Mouse (Mus musculus): ENCODE measurements around the gene Eno2. TPM values are rescaled to one million over a fixed set of nuclear protein-coding genes. Genes with fewer than 3 reads are reported as not detected.
A peak's percentile ranks its signal among the peaks of the same experiment; 100 is the strongest.

Eno2 gene
- total RNA-seq, 1 experiment from 2014 or later: 5.6 TPM

GRCm38 (mm10) chr6:124780917-124781316, 11.4 kb upstream of the Eno2 start:
- ATAC-seq (replicated peaks in 1 of 2; ENCODE audit: insufficient read depth in 1 of 2, low FRiP score in 2 of 2, low TSS enrichment in 1 of 2, low read depth in 1 of 2, poor library complexity in 2 of 2, severe bottlenecking in 2 of 2): no peak

- no peak for ATAC-seq (replicated peaks in 1 of 2; ENCODE audit: insufficient read depth in 1 of 2, low FRiP score in 2 of 2, low TSS enrichment in 1 of 2, low read depth in 1 of 2, poor library complexity in 2 of 2, severe bottlenecking in 2 of 2)
Measured at GRCm38 (mm10) chr6:124779984-124780416, 10.5 kb upstream of the Eno2 start.

- peak; percentile 86 to 87 for ATAC-seq (replicated peaks in 1 of 2; ENCODE audit: insufficient read depth in 1 of 2, low FRiP score in 2 of 2, low TSS enrichment in 1 of 2, low read depth in 1 of 2, poor library complexity in 2 of 2, severe bottlenecking in 2 of 2)
Measured at GRCm38 (mm10) chr6:124779222-124779983, 9.9 kb upstream of the Eno2 start, which contains the start of gene Lrrc23. TSS of gene Lrrc23 (minus strand) at chr6:124779727.

GRCm38 (mm10) chr6:124770511-124770910, 1.0 kb upstream of the Eno2 start:
- no peak for ATAC-seq (replicated peaks in 1 of 2; ENCODE audit: insufficient read depth in 1 of 2, low FRiP score in 2 of 2, low TSS enrichment in 1 of 2, low read depth in 1 of 2, poor library complexity in 2 of 2, severe bottlenecking in 2 of 2)

GRCm38 (mm10) chr6:124770013-124770412, 540 bp upstream of the Eno2 start:
- ATAC-seq (replicated peaks in 1 of 2; ENCODE audit: insufficient read depth in 1 of 2, low FRiP score in 2 of 2, low TSS enrichment in 1 of 2, low read depth in 1 of 2, poor library complexity in 2 of 2, severe bottlenecking in 2 of 2): no peak

- peak; percentile 47 to 74 for ATAC-seq (replicated peaks in 1 of 2; ENCODE audit: insufficient read depth in 1 of 2, low FRiP score in 2 of 2, low TSS enrichment in 1 of 2, low read depth in 1 of 2, poor library complexity in 2 of 2, severe bottlenecking in 2 of 2)
Measured at GRCm38 (mm10) chr6:124768704-124769044, 799 bp downstream of the Eno2 start.

GRCm38 (mm10) chr6:124767920-124768703, 1.4 kb downstream of the Eno2 start:
- ATAC-seq (replicated peaks in 1 of 2; ENCODE audit: insufficient read depth in 1 of 2, low FRiP score in 2 of 2, low TSS enrichment in 1 of 2, low read depth in 1 of 2, poor library complexity in 2 of 2, severe bottlenecking in 2 of 2): 0 out of 4 replicates have a peak, but pooled peaks of 1 of the 2 experiments have one; percentile 8

GRCm38 (mm10) chr6:124767536-124767919, 1.9 kb downstream of the Eno2 start:
- ATAC-seq (replicated peaks in 1 of 2; ENCODE audit: insufficient read depth in 1 of 2, low FRiP score in 2 of 2, low TSS enrichment in 1 of 2, low read depth in 1 of 2, poor library complexity in 2 of 2, severe bottlenecking in 2 of 2): no peak

GRCm38 (mm10) chr6:124765951-124766350, 3.5 kb downstream of the Eno2 start:
- no peak for ATAC-seq (replicated peaks in 1 of 2; ENCODE audit: insufficient read depth in 1 of 2, low FRiP score in 2 of 2, low TSS enrichment in 1 of 2, low read depth in 1 of 2, poor library complexity in 2 of 2, severe bottlenecking in 2 of 2)

- peak; percentile 81 to 82 for ATAC-seq (replicated peaks in 1 of 2; ENCODE audit: insufficient read depth in 1 of 2, low FRiP score in 2 of 2, low TSS enrichment in 1 of 2, low read depth in 1 of 2, poor library complexity in 2 of 2, severe bottlenecking in 2 of 2)
Measured at GRCm38 (mm10) chr6:124759259-124759658, 10.2 kb downstream of the Eno2 start.

GRCm38 (mm10) chr6:124758849-124759232, 10.6 kb downstream of the Eno2 start:
- no peak for ATAC-seq (replicated peaks in 1 of 2; ENCODE audit: insufficient read depth in 1 of 2, low FRiP score in 2 of 2, low TSS enrichment in 1 of 2, low read depth in 1 of 2, poor library complexity in 2 of 2, severe bottlenecking in 2 of 2)

GRCm38 (mm10) chr6:124757909-124758848, 11.3 kb downstream of the Eno2 start:
- no peak for ATAC-seq (replicated peaks in 1 of 2; ENCODE audit: insufficient read depth in 1 of 2, low FRiP score in 2 of 2, low TSS enrichment in 1 of 2, low read depth in 1 of 2, poor library complexity in 2 of 2, severe bottlenecking in 2 of 2)

GRCm38 (mm10) chr6:124757351-124757880, 12.1 kb downstream of the Eno2 start:
- ATAC-seq (replicated peaks in 1 of 2; ENCODE audit: insufficient read depth in 1 of 2, low FRiP score in 2 of 2, low TSS enrichment in 1 of 2, low read depth in 1 of 2, poor library complexity in 2 of 2, severe bottlenecking in 2 of 2): no peak

GRCm38 (mm10) chr6:124756652-124757350, 12.7 kb downstream of the Eno2 start:
- ATAC-seq (replicated peaks in 1 of 2; ENCODE audit: insufficient read depth in 1 of 2, low FRiP score in 2 of 2, low TSS enrichment in 1 of 2, low read depth in 1 of 2, poor library complexity in 2 of 2, severe bottlenecking in 2 of 2): peak in 1 of 2 experiments; percentile 31; a peak in 3 of 4 replicates

GRCm38 (mm10) chr6:124755831-124756595, 13.5 kb downstream of the Eno2 start, which contains the start of the genes Gm45234 and Atn1:
TSS of gene Gm45234 (minus strand) at chr6:124756021.
TSS of gene Atn1 (minus strand) at chr6:124756524.
- ATAC-seq (replicated peaks in 1 of 2; ENCODE audit: insufficient read depth in 1 of 2, low FRiP score in 2 of 2, low TSS enrichment in 1 of 2, low read depth in 1 of 2, poor library complexity in 2 of 2, severe bottlenecking in 2 of 2): peak; percentile 43

- ATAC-seq (replicated peaks in 1 of 2; ENCODE audit: insufficient read depth in 1 of 2, low FRiP score in 2 of 2, low TSS enrichment in 1 of 2, low read depth in 1 of 2, poor library complexity in 2 of 2, severe bottlenecking in 2 of 2): no peak
Measured at GRCm38 (mm10) chr6:124755306-124755705, 14.2 kb downstream of the Eno2 start.

All from hematopoietic stem cell, adult 5-6 weeks (primary cell).